14 mouse cellular contexts compared by ENCODE assay signal in genomic region chr5:141561989-141562560, GRCm38 (mm10).
DNase-seq lines count a peak whose midpoint lies in the region; ATAC-seq and TF ChIP-seq lines count a peak whose summit lies in the region.
"Had no signal": no experiment of that assay in that cellular context is flagged by ENCODE, and none has a peak within 500 bp of the region (broad histone marks: within the 10 kb centered on the region; RNA-seq: fewer than 3 reads in every experiment).

No protein-coding gene starts in this region.

- peaks cover 21% of the 10 kb centered on the region for H3K4me1 ChIP-seq in heart, embryonic 15.5 days (replicated peaks)
- H3K4me1 ChIP-seq in kidney, postnatal 0 days (replicated peaks; ENCODE audit: insufficient read depth, low read length): no peaks in the 10 kb centered on the region
- 0 out of 2 replicates have a peak, but pooled peaks cover 10% of the 10 kb centered on the region for H3K4me1 ChIP-seq in stomach, embryonic 14.5 days (ENCODE audit: control insufficient read depth, insufficient read depth, low read length)
- H3K4me1 ChIP-seq in stomach, postnatal 0 days (replicated peaks; ENCODE audit: control insufficient read depth, insufficient read depth): no peaks in the 10 kb centered on the region
- H3K4me1 ChIP-seq in forebrain, embryonic 15.5 days: peaks cover 8% of the 10 kb centered on the region; the same call in 1 of the 2 replicates

- intact Hi-C loops in heart, postnatal 36 days (cut with DNase I): no loop called here

- H3K4me2 ChIP-seq in heart, embryonic 15.5 days: no peak overlapping the region
- H3K4me2 ChIP-seq in kidney, postnatal 0 days (ENCODE audit: low read length): no peak overlapping the region
- no peak overlapping the region for H3K4me2 ChIP-seq in stomach, embryonic 14.5 days (replicated peaks; ENCODE audit: low read depth, low read length)
- H3K4me2 ChIP-seq in stomach, postnatal 0 days (replicated peaks; ENCODE audit: low read depth): no peak overlapping the region
- H3K4me2 ChIP-seq in forebrain, embryonic 15.5 days (replicated peaks): no peak overlapping the region
- H3K4me2 ChIP-seq: forebrain, embryonic 13.5 days; neural tube, embryonic 13.5 days had no signal

- no peak for TF ChIP-seq EP300 in stomach, postnatal 0 days (optimal IDR thresholded peaks at IDR 0.05)

- ATAC-seq in heart, embryonic 15.5 days (replicated peaks; ENCODE audit: insufficient number of reproducible peaks, insufficient read depth, low FRiP score, low read depth): no peak
- no peak for ATAC-seq in kidney, postnatal 0 days (replicated peaks; ENCODE audit: low FRiP score, low read depth)
- no peak for ATAC-seq in stomach, embryonic 14.5 days (ENCODE audit: insufficient number of reproducible peaks, insufficient read depth, low FRiP score, low read depth)
- ATAC-seq in stomach, postnatal 0 days (ENCODE audit: low FRiP score, low TSS enrichment): no peak
- no peak for ATAC-seq in forebrain, embryonic 15.5 days (replicated peaks)
- ATAC-seq: forebrain, embryonic 13.5 days; hindbrain, embryonic 16.5 days had no signal

- 24% methylated on average over 3 of the region's 3 CpGs for WGBS in heart, embryonic 15.5 days
- 23% methylated on average over 3 of the region's 3 CpGs for WGBS in kidney, postnatal 0 days
- 22% methylated on average over 3 of the region's 3 CpGs for WGBS in stomach, embryonic 14.5 days
- WGBS in stomach, postnatal 0 days: 28% methylated on average over 3 of the region's 3 CpGs
- WGBS in forebrain, embryonic 15.5 days: 25% methylated on average over 3 of the region's 3 CpGs

- H3K36me3 ChIP-seq in heart, embryonic 15.5 days: no peaks in the 10 kb centered on the region
- H3K36me3 ChIP-seq in kidney, postnatal 0 days (ENCODE audit: insufficient read depth, low read length): no peaks in the 10 kb centered on the region
- H3K36me3 ChIP-seq in stomach, embryonic 14.5 days (ENCODE audit: control insufficient read depth, insufficient read depth, low read length): no peaks in the 10 kb centered on the region
- H3K36me3 ChIP-seq in stomach, postnatal 0 days (ENCODE audit: control insufficient read depth, insufficient read depth, low read length): no peaks in the 10 kb centered on the region
- H3K36me3 ChIP-seq in forebrain, embryonic 15.5 days: no peaks in the 10 kb centered on the region
- H3K36me3 ChIP-seq: midbrain, embryonic 10.5 days; neural tube, embryonic 13.5 days had no signal

- no peak for TF ChIP-seq CTCF in kidney, postnatal 0 days (IDR thresholded peaks at IDR 0.05; ENCODE audit: low read depth)
- TF ChIP-seq CTCF in stomach, postnatal 0 days (IDR thresholded peaks at IDR 0.05; ENCODE audit: low read depth): no peak

- no peak overlapping the region for H3K4me3 ChIP-seq in heart, embryonic 15.5 days
- no peak overlapping the region for H3K4me3 ChIP-seq in kidney, postnatal 0 days (replicated peaks; ENCODE audit: low read depth, low read length)
- no peak overlapping the region for H3K4me3 ChIP-seq in stomach, embryonic 14.5 days (ENCODE audit: low read depth, low read length)
- H3K4me3 ChIP-seq in stomach, postnatal 0 days (ENCODE audit: low read depth, low read length): no peak overlapping the region
- H3K4me3 ChIP-seq in forebrain, embryonic 15.5 days: no peak overlapping the region
- H3K4me3 ChIP-seq: forebrain, embryonic 13.5 days; midbrain, embryonic 10.5 days; neural tube, embryonic 13.5 days had no signal

- H3K9me3 ChIP-seq in heart, embryonic 15.5 days (replicated peaks): no peaks in the 10 kb centered on the region
- no peaks in the 10 kb centered on the region for H3K9me3 ChIP-seq in kidney, postnatal 0 days (replicated peaks; ENCODE audit: low read length)
- H3K9me3 ChIP-seq in stomach, embryonic 14.5 days (ENCODE audit: control insufficient read depth, low read depth, low read length): no peaks in the 10 kb centered on the region
- H3K9me3 ChIP-seq in stomach, postnatal 0 days (ENCODE audit: control insufficient read depth, low read length): no peaks in the 10 kb centered on the region
- H3K9me3 ChIP-seq in forebrain, embryonic 15.5 days: no peaks in the 10 kb centered on the region
- H3K9me3 ChIP-seq: forebrain, embryonic 13.5 days; midbrain, embryonic 10.5 days had no signal

- H3K27me3 ChIP-seq in heart, embryonic 15.5 days: no peaks in the 10 kb centered on the region
- H3K27me3 ChIP-seq in kidney, postnatal 0 days (ENCODE audit: insufficient read depth, low read length): no peaks in the 10 kb centered on the region
- no peaks in the 10 kb centered on the region for H3K27me3 ChIP-seq in stomach, embryonic 14.5 days (ENCODE audit: control insufficient read depth, insufficient read depth, low read length)
- no peaks in the 10 kb centered on the region for H3K27me3 ChIP-seq in stomach, postnatal 0 days (ENCODE audit: control insufficient read depth, insufficient read depth, low read length)
- H3K27me3 ChIP-seq in forebrain, embryonic 15.5 days: no peaks in the 10 kb centered on the region
- H3K27me3 ChIP-seq: forebrain, embryonic 13.5 days; neural tube, embryonic 13.5 days had no signal

- DNase-seq in heart, postnatal 36 days: no peak
- DNase-seq in kidney, postnatal 0 days (ENCODE audit: low spot score): peak; percentile 57
- no peak for DNase-seq in kidney, adult 9 months
- DNase-seq in stomach, postnatal 0 days (ENCODE audit: low spot score): no peak
- DNase-seq: cerebellum, adult 11 months; cerebellum, postnatal 25 days; left cerebral cortex, postnatal 4 days had no signal

- peak overlapping the region; percentile 47 for H3K27ac ChIP-seq in heart, embryonic 15.5 days
- no peak overlapping the region for H3K27ac ChIP-seq in kidney, postnatal 0 days
- peak overlapping the region; percentile 3; the same call in 1 of the 2 replicates for H3K27ac ChIP-seq in stomach, embryonic 14.5 days (ENCODE audit: low read length)
- H3K27ac ChIP-seq in stomach, postnatal 0 days (replicated peaks): no peak overlapping the region
- no peak overlapping the region for H3K27ac ChIP-seq in forebrain, embryonic 15.5 days (replicated peaks)
- H3K27ac ChIP-seq: forebrain, embryonic 13.5 days; midbrain, embryonic 10.5 days; neural tube, embryonic 13.5 days had no signal

- H3K9ac ChIP-seq in heart, embryonic 15.5 days: no peak overlapping the region
- H3K9ac ChIP-seq in kidney, postnatal 0 days (ENCODE audit: low read depth, low read length): no peak overlapping the region
- H3K9ac ChIP-seq in stomach, embryonic 14.5 days (replicated peaks; ENCODE audit: low read depth, low read length): no peak overlapping the region
- no peak overlapping the region for H3K9ac ChIP-seq in stomach, postnatal 0 days (ENCODE audit: low read length)
- no peak overlapping the region for H3K9ac ChIP-seq in forebrain, embryonic 15.5 days (replicated peaks)
- H3K9ac ChIP-seq: forebrain, embryonic 13.5 days; neural tube, embryonic 13.5 days had no signal

Comparison
In these comparisons a context has a peak if more than half of its experiments do, and no peak if none do; other contexts are left out.
1. H3K27ac ChIP-seq: peak in heart, embryonic 15.5 days (single experiment) and stomach, embryonic 14.5 days (single experiment); none in kidney, postnatal 0 days (single experiment), stomach, postnatal 0 days (single experiment) and forebrain, embryonic 15.5 days (single experiment).